Mouse (Mus musculus) embryonic facial prominence, embryonic 13.5 days (tissue): ENCODE measurements at regions not wholly inside any gene's neighbourhood (a gene's known extent, or its start where the extent isn't known, plus 50 kb on each side); places are given as distances from the start of the nearest gene placed in this dataset.
"Not testable (repeated sequence)": the region's sequence is repeated elsewhere in the genome, so short reads cannot be mapped to it uniquely, and the experiment has no call there.

ENCODE experiments used
- ATAC-seq: fragments of 200-750 bp; cut with Nextera tagmentation; 2 replicates; pipeline ENCODE4 v1.8.0; 2017; ENCODE audit warnings: low read depth; ENCODE audit not compliant: insufficient number of reproducible peaks, insufficient read depth, low FRiP score, low TSS enrichment
- H3K27ac ChIP-seq: fragments of 300-500 bp; sonication (generic); 2 replicates; pipeline ENCODE4 v1.5.1; 2015; ENCODE audit warnings: moderate library complexity, mild to moderate bottlenecking, inconsistent platforms
- H3K27me3 ChIP-seq: fragments of 300-500 bp; sonication (generic); 2 replicates; pipeline ENCODE4 v1.6.1; 2015; ENCODE audit warnings: mild to moderate bottlenecking, inconsistent platforms
- H3K36me3 ChIP-seq: fragments of 300-500 bp; sonication (generic); 2 replicates; pipeline ENCODE4 v1.6.1; 2015; ENCODE audit warnings: mild to moderate bottlenecking, inconsistent platforms
- H3K4me1 ChIP-seq: fragments of 300-500 bp; sonication (generic); 2 replicates; pipeline ENCODE4 v1.6.1; 2015; ENCODE audit warnings: inconsistent platforms
- H3K4me2 ChIP-seq: fragments of 300-500 bp; sonication (generic); 2 replicates; pipeline ENCODE4 v1.6.1; 2015; ENCODE audit warnings: moderate library complexity, mild to moderate bottlenecking, inconsistent platforms
- H3K4me3 ChIP-seq: fragments of 300-500 bp; sonication (generic); 2 replicates; pipeline ENCODE4 v1.5.1; 2015; ENCODE audit warnings: mild to moderate bottlenecking, inconsistent platforms
- H3K9ac ChIP-seq: fragments of 300-500 bp; sonication (generic); 2 replicates; pipeline ENCODE4 v1.6.1; 2015; ENCODE audit warnings: mild to moderate bottlenecking, inconsistent platforms
- H3K9me3 ChIP-seq: fragments of 300-500 bp; sonication (generic); 2 replicates; pipeline ENCODE4 v1.6.1; 2016; ENCODE audit warnings: inconsistent platforms
- WGBS: fragments of 180-500 bp; shearing (Covaris S2); methylation state at CpG from one replicate; pipeline ENCODE4 v1.1.7; 2015; ENCODE audit warnings: mixed read lengths; 5-methylcytosine and 5-hydroxymethylcytosine counted together

- not testable (repeated sequence) for H3K36me3 ChIP-seq, H3K27ac ChIP-seq, H3K4me3 ChIP-seq, H3K4me1 ChIP-seq, ATAC-seq, H3K27me3 ChIP-seq, H3K9me3 ChIP-seq, H3K9ac ChIP-seq
- H3K4me2 ChIP-seq = peak overlapping the region; percentile 26; the same call in 1 of the 2 replicates
- 61% methylated on average over 18 of the region's 18 CpGs for WGBS
These were observed 105.8 kb upstream of the Intu start for GRCm38 (mm10) chr3:40425183-40425844.

- Histone ChIP-seq H3K9me3 (no peaks in the 10 kb centered on the region), H3K9ac (no peak overlapping the region), H3K4me2 (no peak overlapping the region), H3K27me3 (no peaks in the 10 kb centered on the region), H3K36me3 (no peaks in the 10 kb centered on the region), H3K4me1 (peaks cover 10% of the 10 kb centered on the region; the same call in 1 of the 2 replicates), H3K4me3 (no peak overlapping the region), H3K27ac (no peak overlapping the region)
- WGBS = 85% methylated on average over 4 of the region's 4 CpGs
- ATAC-seq = no peak
These were observed 105.0 kb upstream of the Intu start for GRCm38 (mm10) chr3:40426070-40426469.

GRCm38 (mm10) chr3:40428021-40428420, 103.1 kb upstream of the Intu start:
- peaks cover 10% of the 10 kb centered on the region; the same call in 1 of the 2 replicates for H3K4me1 ChIP-seq
- no peak overlapping the region for H3K4me3 ChIP-seq
- no peak overlapping the region for H3K9ac ChIP-seq
- no peak overlapping the region for H3K27ac ChIP-seq
- ATAC-seq = no peak
- no peaks in the 10 kb centered on the region for H3K36me3 ChIP-seq
- H3K27me3 ChIP-seq = no peaks in the 10 kb centered on the region
- H3K4me2 ChIP-seq = no peak overlapping the region
- H3K9me3 ChIP-seq = no peaks in the 10 kb centered on the region
- 61% methylated on average over 5 of the region's 5 CpGs for WGBS

- Histone ChIP-seq H3K27ac (no peak overlapping the region), H3K27me3 (no peaks in the 10 kb centered on the region), H3K9me3 (no peaks in the 10 kb centered on the region), H3K4me1 (peaks cover 19% of the 10 kb centered on the region), H3K4me3 (no peak overlapping the region), H3K36me3 (no peaks in the 10 kb centered on the region), H3K4me2 (no peak overlapping the region), H3K9ac (no peak overlapping the region)
- WGBS = 85% methylated on average over 4 of the region's 4 CpGs
- no peak for ATAC-seq
These were observed 92.8 kb upstream of the Intu start for GRCm38 (mm10) chr3:40438251-40438650.

GRCm38 (mm10) chr3:40441092-40442036, 89.7 kb upstream of the Intu start:
- 53% methylated on average over 14 of the region's 14 CpGs for WGBS
- Histone ChIP-seq H3K9me3 (no peaks in the 10 kb centered on the region), H3K36me3 (no peaks in the 10 kb centered on the region), H3K4me3 (no peak overlapping the region), H3K9ac (no peak overlapping the region), H3K4me2 (no peak overlapping the region), H3K4me1 (peaks cover 31% of the 10 kb centered on the region), H3K27me3 (no peaks in the 10 kb centered on the region), H3K27ac (peak overlapping the region; percentile 65)
- ATAC-seq = no peak

- H3K4me2 ChIP-seq = peak overlapping the region; percentile 47
- no peaks in the 10 kb centered on the region for H3K27me3 ChIP-seq
- H3K9me3 ChIP-seq = no peaks in the 10 kb centered on the region
- peak overlapping the region; percentile 58; the same call in 1 of the 2 replicates for H3K27ac ChIP-seq
- WGBS = 24% methylated on average over 20 of the region's 20 CpGs
- H3K4me1 ChIP-seq = peaks cover 31% of the 10 kb centered on the region
- 0 out of 2 replicates have a peak overlapping the region, but pooled peaks have one; percentile 12 for H3K9ac ChIP-seq
- H3K4me3 ChIP-seq = no peak overlapping the region
- ATAC-seq = no peak
- no peaks in the 10 kb centered on the region for H3K36me3 ChIP-seq
These were observed 87.1 kb upstream of the Intu start for GRCm38 (mm10) chr3:40443788-40444595.

GRCm38 (mm10) chr3:40452958-40453357, 78.1 kb upstream of the Intu start:
- ATAC-seq = no peak
- Histone ChIP-seq H3K4me3 (no peak overlapping the region), H3K9ac (no peak overlapping the region), H3K4me1 (peaks cover 21% of the 10 kb centered on the region), H3K27ac (peak overlapping the region; percentile 83; the same call in 1 of the 2 replicates), H3K4me2 (no peak overlapping the region), H3K27me3 (no peaks in the 10 kb centered on the region), H3K36me3 (no peaks in the 10 kb centered on the region), H3K9me3 (no peaks in the 10 kb centered on the region)
- 66% methylated on average over 5 of the region's 5 CpGs for WGBS

- H3K4me2 ChIP-seq = peak overlapping the region; percentile 26; the same call in 1 of the 2 replicates
- no peaks in the 10 kb centered on the region for H3K36me3 ChIP-seq
- ATAC-seq = peak; percentile 77; the same call in 1 of the 2 replicates
- no peak overlapping the region for H3K4me3 ChIP-seq
- H3K9me3 ChIP-seq = no peaks in the 10 kb centered on the region
- no peak overlapping the region for H3K9ac ChIP-seq
- H3K4me1 ChIP-seq = peaks cover 21% of the 10 kb centered on the region
- peak overlapping the region; percentile 83 for H3K27ac ChIP-seq
- H3K27me3 ChIP-seq = no peaks in the 10 kb centered on the region
- 10% methylated on average over 4 of the region's 4 CpGs for WGBS
These were observed 77.5 kb upstream of the Intu start for GRCm38 (mm10) chr3:40453552-40453951.

GRCm38 (mm10) chr3:40456070-40456469, 75.0 kb upstream of the Intu start:
- no peaks in the 10 kb centered on the region for H3K9me3 ChIP-seq
- H3K4me3 ChIP-seq = no peak overlapping the region
- no peaks in the 10 kb centered on the region for H3K36me3 ChIP-seq
- no peak overlapping the region for H3K4me2 ChIP-seq
- no peaks in the 10 kb centered on the region for H3K27me3 ChIP-seq
- 72% methylated on average over 2 of the region's 2 CpGs for WGBS
- peaks cover 20% of the 10 kb centered on the region for H3K4me1 ChIP-seq
- H3K27ac ChIP-seq = no peak overlapping the region
- no peak for ATAC-seq
- no peak overlapping the region for H3K9ac ChIP-seq

GRCm38 (mm10) chr3:40458490-40458889, 72.6 kb upstream of the Intu start:
- H3K4me3 ChIP-seq = no peak overlapping the region
- no peaks in the 10 kb centered on the region for H3K36me3 ChIP-seq

GRCm38 (mm10) chr3:40463446-40463845, 67.6 kb upstream of the Intu start:
- Histone ChIP-seq H3K9me3 (no peaks in the 10 kb centered on the region), H3K27ac (no peak overlapping the region), H3K36me3 (no peaks in the 10 kb centered on the region), H3K9ac (no peak overlapping the region), H3K4me1 (peaks cover 4% of the 10 kb centered on the region; the same call in 1 of the 2 replicates), H3K4me3 (no peak overlapping the region), H3K4me2 (no peak overlapping the region), H3K27me3 (no peaks in the 10 kb centered on the region)
- WGBS = 57% methylated on average over 5 of the region's 5 CpGs
- no peak for ATAC-seq

More at GRCm38 (mm10) chr3:40458490-40458889, 72.6 kb upstream of the Intu start:
- Histone ChIP-seq H3K4me1 (peaks cover 11% of the 10 kb centered on the region), H3K27ac (no peak overlapping the region), H3K9me3 (no peaks in the 10 kb centered on the region), H3K27me3 (no peaks in the 10 kb centered on the region), H3K4me2 (no peak overlapping the region), H3K9ac (no peak overlapping the region)
- 91% methylated on average over 5 of the region's 5 CpGs for WGBS
- no peak for ATAC-seq
